Mouse (Mus musculus): ENCODE measurements around the gene Gmds. TPM values are rescaled to one million over a fixed set of nuclear protein-coding genes. Genes with fewer than 3 reads are reported as not detected.

The Gmds gene
- total RNA-seq, 1 experiment from 2014 or later: 5.9 TPM

- ATAC-seq (replicated peaks; ENCODE audit: insufficient number of reproducible peaks, low FRiP score, low TSS enrichment, poor library complexity, severe bottlenecking): no peak
Measured at GRCm38 (mm10) chr13:32178682-32179081, 159.9 kb downstream of the Gmds start.

- ATAC-seq (replicated peaks; ENCODE audit: insufficient number of reproducible peaks, low FRiP score, low TSS enrichment, poor library complexity, severe bottlenecking): no peak
Measured at GRCm38 (mm10) chr13:32177852-32178453, 160.6 kb downstream of the Gmds start.

GRCm38 (mm10) chr13:32175028-32175427, 163.5 kb downstream of the Gmds start:
- ATAC-seq (replicated peaks; ENCODE audit: insufficient number of reproducible peaks, low FRiP score, low TSS enrichment, poor library complexity, severe bottlenecking): no peak

- ATAC-seq (replicated peaks; ENCODE audit: insufficient number of reproducible peaks, low FRiP score, low TSS enrichment, poor library complexity, severe bottlenecking): no peak
Measured at GRCm38 (mm10) chr13:32169173-32169572, 169.4 kb downstream of the Gmds start.

- no peak for ATAC-seq (replicated peaks; ENCODE audit: insufficient number of reproducible peaks, low FRiP score, low TSS enrichment, poor library complexity, severe bottlenecking)
Measured at GRCm38 (mm10) chr13:32167806-32168205, 170.7 kb downstream of the Gmds start.

GRCm38 (mm10) chr13:32165581-32165980, 173.0 kb downstream of the Gmds start:
- no peak for ATAC-seq (replicated peaks; ENCODE audit: insufficient number of reproducible peaks, low FRiP score, low TSS enrichment, poor library complexity, severe bottlenecking)

- ATAC-seq (replicated peaks; ENCODE audit: insufficient number of reproducible peaks, low FRiP score, low TSS enrichment, poor library complexity, severe bottlenecking): no peak
Measured at GRCm38 (mm10) chr13:32161567-32161966, 177.0 kb downstream of the Gmds start.

GRCm38 (mm10) chr13:32158240-32158639, 180.3 kb downstream of the Gmds start:
- no peak for ATAC-seq (replicated peaks; ENCODE audit: insufficient number of reproducible peaks, low FRiP score, low TSS enrichment, poor library complexity, severe bottlenecking)

GRCm38 (mm10) chr13:32145916-32146315, 192.6 kb downstream of the Gmds start:
- ATAC-seq (replicated peaks; ENCODE audit: insufficient number of reproducible peaks, low FRiP score, low TSS enrichment, poor library complexity, severe bottlenecking): no peak

- ATAC-seq (replicated peaks; ENCODE audit: insufficient number of reproducible peaks, low FRiP score, low TSS enrichment, poor library complexity, severe bottlenecking): no peak
Measured at GRCm38 (mm10) chr13:32145179-32145578, 193.4 kb downstream of the Gmds start.

GRCm38 (mm10) chr13:32143651-32144050, 194.9 kb downstream of the Gmds start:
- ATAC-seq (replicated peaks; ENCODE audit: insufficient number of reproducible peaks, low FRiP score, low TSS enrichment, poor library complexity, severe bottlenecking): no peak

GRCm38 (mm10) chr13:32134663-32135273, 203.8 kb downstream of the Gmds start:
- no peak for ATAC-seq (replicated peaks; ENCODE audit: insufficient number of reproducible peaks, low FRiP score, low TSS enrichment, poor library complexity, severe bottlenecking)

- ATAC-seq (replicated peaks; ENCODE audit: insufficient number of reproducible peaks, low FRiP score, low TSS enrichment, poor library complexity, severe bottlenecking): no peak
Measured at GRCm38 (mm10) chr13:32129970-32130369, 208.6 kb downstream of the Gmds start.

GRCm38 (mm10) chr13:32118386-32118785, 220.2 kb downstream of the Gmds start:
- no peak for ATAC-seq (replicated peaks; ENCODE audit: insufficient number of reproducible peaks, low FRiP score, low TSS enrichment, poor library complexity, severe bottlenecking)

GRCm38 (mm10) chr13:32115468-32115867, 223.1 kb downstream of the Gmds start:
- ATAC-seq (replicated peaks; ENCODE audit: insufficient number of reproducible peaks, low FRiP score, low TSS enrichment, poor library complexity, severe bottlenecking): no peak

- no peak for ATAC-seq (replicated peaks; ENCODE audit: insufficient number of reproducible peaks, low FRiP score, low TSS enrichment, poor library complexity, severe bottlenecking)
Measured at GRCm38 (mm10) chr13:32113875-32114274, 224.7 kb downstream of the Gmds start.

GRCm38 (mm10) chr13:32088303-32088977, 250.1 kb downstream of the Gmds start:
- ATAC-seq (replicated peaks; ENCODE audit: insufficient number of reproducible peaks, low FRiP score, low TSS enrichment, poor library complexity, severe bottlenecking): no peak

GRCm38 (mm10) chr13:32080520-32081249, 257.9 kb downstream of the Gmds start:
- no peak for ATAC-seq (replicated peaks; ENCODE audit: insufficient number of reproducible peaks, low FRiP score, low TSS enrichment, poor library complexity, severe bottlenecking)

GRCm38 (mm10) chr13:32073630-32074029, 264.9 kb downstream of the Gmds start:
- no peak for ATAC-seq (replicated peaks; ENCODE audit: insufficient number of reproducible peaks, low FRiP score, low TSS enrichment, poor library complexity, severe bottlenecking)

All from monocyte, adult 5-6 weeks (primary cell).